Mouse (Mus musculus): Measurements from ENCODE around the gene Rb1. TPM values are rescaled to one million over a fixed set of nuclear protein-coding genes. Genes with fewer than 3 reads are reported as not detected.

Gene Rb1
- polyA plus RNA-seq, 1 experiment from 2014 or later = 25.4 TPM

DNA sequence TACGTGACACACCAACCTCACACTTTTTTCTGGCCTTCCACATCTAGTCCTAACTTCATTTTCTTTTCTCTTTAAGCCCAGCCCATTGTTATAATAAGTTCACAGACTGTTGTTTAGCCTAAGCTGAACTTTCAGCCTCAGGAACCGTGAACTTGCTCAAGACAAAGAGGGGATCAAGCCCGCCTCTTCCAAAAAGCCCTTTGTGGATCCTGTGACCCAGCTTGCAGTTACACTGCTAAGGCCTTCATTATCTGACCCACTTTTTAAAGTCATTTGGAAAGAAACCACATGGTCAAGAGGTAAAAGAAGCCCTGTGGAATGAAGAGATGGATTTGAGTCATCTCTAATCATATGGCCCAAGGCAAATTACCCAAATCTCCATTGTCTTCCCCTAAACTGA is 183.8 kb downstream of the Rb1 start:
- Histone ChIP-seq H3K36me3 (0 out of 2 replicates have a peak, but pooled peaks cover 6% of the 10 kb centered on the region), H3K9ac (replicated peaks) (no peak overlapping the region), H3K27ac (replicated peaks) (no peak overlapping the region; the same call in 1 of the 2 replicates), H3K4me1 (peaks cover 25% of the 10 kb centered on the region), H3K27me3 (replicated peaks) (no peaks in the 10 kb centered on the region), H3K9me3 (replicated peaks) (no peaks in the 10 kb centered on the region), H3K4me3 (replicated peaks) (no peak overlapping the region), H3K4me2 (no peak overlapping the region)
- ATAC-seq (ENCODE audit: low FRiP score) = no peak
- WGBS = 75% methylated on average over 3 of the region's 3 CpGs

DNA sequence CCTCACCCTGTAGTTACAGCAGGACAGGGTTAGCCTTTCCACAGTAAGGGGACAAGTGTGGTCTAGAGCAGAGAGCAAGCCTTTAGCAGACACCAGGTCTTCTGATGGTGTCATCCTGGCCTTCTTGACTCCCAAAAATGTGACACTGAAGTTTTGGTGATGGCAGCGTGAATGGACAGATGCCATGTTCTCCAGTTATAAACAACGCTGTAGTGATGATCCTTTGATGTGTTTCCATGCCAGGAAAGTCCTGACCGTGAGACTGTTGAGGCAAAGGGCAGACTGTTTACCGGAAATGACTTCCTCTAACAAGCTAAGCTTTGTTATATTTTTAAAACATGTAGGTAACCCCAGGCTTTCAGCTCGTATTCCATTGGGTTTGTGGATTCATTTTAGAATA is 185.8 kb downstream of the Rb1 start:
- no peak overlapping the region for H3K4me3 ChIP-seq (replicated peaks)
- no peaks in the 10 kb centered on the region for H3K9me3 ChIP-seq (replicated peaks)
- no peak for ATAC-seq (ENCODE audit: low FRiP score)
- H3K27ac ChIP-seq (replicated peaks) = no peak overlapping the region
- H3K36me3 ChIP-seq = no peaks in the 10 kb centered on the region
- no peak overlapping the region for H3K4me2 ChIP-seq
- WGBS = 73% methylated on average over 5 of the region's 5 CpGs
- H3K9ac ChIP-seq (replicated peaks) = no peak overlapping the region
- no peaks in the 10 kb centered on the region for H3K27me3 ChIP-seq (replicated peaks)
- H3K4me1 ChIP-seq = peaks cover 22% of the 10 kb centered on the region

DNA sequence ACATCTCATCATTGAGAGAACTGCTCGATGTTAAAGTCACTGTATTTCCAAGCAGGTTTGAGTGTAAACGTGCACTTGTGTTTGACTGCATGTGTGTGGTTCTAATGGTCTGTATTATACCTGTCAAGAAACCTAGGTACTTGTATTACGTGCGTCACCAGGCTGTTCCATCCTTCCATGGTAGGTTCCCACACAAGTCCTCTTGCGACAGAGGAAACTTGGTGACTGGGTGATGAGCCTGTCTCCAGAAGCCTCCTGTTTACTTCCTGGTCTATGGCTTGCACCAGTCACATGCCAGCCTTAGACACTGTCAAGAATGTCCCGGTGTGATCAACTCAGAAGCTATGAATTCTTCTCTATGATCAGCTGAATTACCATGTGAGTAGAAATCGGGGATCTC is 187.1 kb downstream of the Rb1 start:
- Histone ChIP-seq H3K4me2 (no peak overlapping the region), H3K27me3 (replicated peaks) (no peaks in the 10 kb centered on the region), H3K4me3 (replicated peaks) (no peak overlapping the region), H3K9me3 (replicated peaks) (no peaks in the 10 kb centered on the region), H3K4me1 (peaks cover 9% of the 10 kb centered on the region), H3K36me3 (no peaks in the 10 kb centered on the region), H3K27ac (replicated peaks) (no peak overlapping the region), H3K9ac (replicated peaks) (no peak overlapping the region)
- no peak for ATAC-seq (ENCODE audit: low FRiP score)
- WGBS = 92% methylated on average over 7 of the region's 7 CpGs

DNA sequence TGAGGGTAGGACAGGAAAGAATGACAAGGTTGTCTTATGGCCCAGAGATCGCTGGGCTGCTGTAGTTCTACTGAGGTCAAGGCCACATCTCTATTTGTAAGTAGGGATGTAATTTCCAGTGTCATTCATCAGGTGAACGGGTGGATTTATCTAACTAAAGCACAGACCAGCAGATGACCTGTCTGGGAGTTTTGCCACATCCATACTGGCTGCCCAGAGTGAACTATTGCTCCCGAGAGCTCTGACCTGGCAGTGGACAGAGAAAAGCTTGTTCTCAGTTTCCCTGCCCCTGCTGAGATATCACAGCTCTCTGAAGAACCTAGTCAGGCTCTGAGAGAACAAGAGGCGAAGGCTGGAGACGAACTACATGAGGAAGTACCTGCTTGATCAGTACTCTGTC is 188.4 kb downstream of the Rb1 start:
- Histone ChIP-seq H3K4me1 (peaks cover 6% of the 10 kb centered on the region), H3K9me3 (replicated peaks) (no peaks in the 10 kb centered on the region), H3K4me3 (replicated peaks) (no peak overlapping the region), H3K9ac (replicated peaks) (no peak overlapping the region), H3K27ac (replicated peaks) (no peak overlapping the region), H3K36me3 (no peaks in the 10 kb centered on the region), H3K4me2 (no peak overlapping the region), H3K27me3 (replicated peaks) (no peaks in the 10 kb centered on the region)
- WGBS = 86% methylated on average over 5 of the region's 5 CpGs
- no peak for ATAC-seq (ENCODE audit: low FRiP score)

MicroRNAs within 50 kb of the gene (microRNA counts, 519-probe panel; counts per million panel counts)
- microRNA mmu-miR-687 = not detected

Small RNA genes lying within 50 kb of the gene (microRNA-seq; reads per million reads assigned to microRNA genes)
- not detected for gene Mir687

Other genes starting within 250 kb of the Rb1 start
- gene Rcbtb2, start 202.8 kb downstream of the Rb1 start, polyA plus RNA-seq (2015; fragmentation: Nextera tagmentation; extraction: Ambion mirVana) = 56.8 and 63.3 TPM in 2 replicates
- gene Lpar6, start 87.9 kb downstream of the Rb1 start, polyA plus RNA-seq (2015; fragmentation: Nextera tagmentation; extraction: Ambion mirVana) = 4.0 and 5.7 TPM in 2 replicates
- gene Itm2b, start 59.5 kb upstream of the Rb1 start, polyA plus RNA-seq (2015; fragmentation: Nextera tagmentation; extraction: Ambion mirVana) = 763 and 813 TPM in 2 replicates
- 79.9 and 81.6 TPM in 2 replicates for gene Med4, start 184.2 kb upstream of the Rb1 start, polyA plus RNA-seq (2015; fragmentation: Nextera tagmentation; extraction: Ambion mirVana)
- gene Sucla2, start 199.5 kb upstream of the Rb1 start, polyA plus RNA-seq (2015; fragmentation: Nextera tagmentation; extraction: Ambion mirVana) = 139 and 140 TPM in 2 replicates
- 7.9 and 8.5 TPM in 2 replicates for gene Nudt15, start 222.4 kb upstream of the Rb1 start, polyA plus RNA-seq (2015; fragmentation: Nextera tagmentation; extraction: Ambion mirVana)

All from neural tube, embryonic 15.5 days (tissue).